Mouse (Mus musculus) layer of hippocampus, adult 9-11 months (tissue): ENCODE measurements around the gene Masp1.

ENCODE experiments used
- DNase-seq: peaks from one replicate; pipeline ENCODE4 v3.0.0; 2022

Masp1 gene

GRCm38 (mm10) chr16:23511166-23511935, 9.3 kb downstream of the Masp1 start:
- DNase-seq: no peak

- DNase-seq: peak; percentile 36
Observed at GRCm38 (mm10) chr16:23505904-23506687, 14.5 kb downstream of the Masp1 start.

GRCm38 (mm10) chr16:23504320-23504744, 16.3 kb downstream of the Masp1 start:
- DNase-seq: no peak

GRCm38 (mm10) chr16:23503351-23503750, 17.3 kb downstream of the Masp1 start:
- DNase-seq: no peak

GRCm38 (mm10) chr16:23502478-23502877, 18.1 kb downstream of the Masp1 start:
- DNase-seq: no peak

GRCm38 (mm10) chr16:23501288-23501687, 19.3 kb downstream of the Masp1 start:
- DNase-seq: no peak

GRCm38 (mm10) chr16:23500558-23500957, 20.1 kb downstream of the Masp1 start:
- DNase-seq: no peak

- DNase-seq: peak; percentile 61
Observed at GRCm38 (mm10) chr16:23498691-23499131, 21.9 kb downstream of the Masp1 start.

- DNase-seq: no peak
Observed at GRCm38 (mm10) chr16:23497881-23498280, 22.7 kb downstream of the Masp1 start.

- no peak for DNase-seq
Observed at GRCm38 (mm10) chr16:23497440-23497839, 23.2 kb downstream of the Masp1 start.

- no peak for DNase-seq
Observed at GRCm38 (mm10) chr16:23496245-23496924, 24.2 kb downstream of the Masp1 start.

- no peak for DNase-seq
Observed at GRCm38 (mm10) chr16:23492783-23493182, 27.8 kb downstream of the Masp1 start.

- DNase-seq: no peak
Observed at GRCm38 (mm10) chr16:23483292-23483691, 37.3 kb downstream of the Masp1 start.

GRCm38 (mm10) chr16:23482846-23483245, 37.8 kb downstream of the Masp1 start:
- no peak for DNase-seq

- DNase-seq: no peak
Observed at GRCm38 (mm10) chr16:23482218-23482617, 38.4 kb downstream of the Masp1 start.

GRCm38 (mm10) chr16:23479872-23480603, 40.6 kb downstream of the Masp1 start:
- DNase-seq: no peak

- DNase-seq: no peak
Observed at GRCm38 (mm10) chr16:23476598-23476997, 44.0 kb downstream of the Masp1 start.

- DNase-seq: no peak
Observed at GRCm38 (mm10) chr16:23475651-23476050, 45.0 kb downstream of the Masp1 start.

GRCm38 (mm10) chr16:23472046-23472445, 48.6 kb downstream of the Masp1 start:
- no peak for DNase-seq

GRCm38 (mm10) chr16:23471551-23471950, 49.1 kb downstream of the Masp1 start:
- no peak for DNase-seq

- DNase-seq: no peak
Observed at GRCm38 (mm10) chr16:23463671-23464347, 56.8 kb downstream of the Masp1 start.
